Mouse (Mus musculus): Measurements from ENCODE around the gene Tm9sf2. TPM values are rescaled to one million over a fixed set of nuclear protein-coding genes. Genes with fewer than 3 reads are reported as not detected.

Gene Tm9sf2
- polyA plus RNA-seq, 1 experiment from 2014 or later, result 151 TPM

- Histone ChIP-seq H3K9ac (ENCODE audit: low read length) (no peak overlapping the region), H3K27me3 (ENCODE audit: control insufficient read depth, insufficient read depth, low read length) (no peaks in the 10 kb centered on the region), H3K4me2 (replicated peaks; ENCODE audit: low read depth) (no peak overlapping the region), H3K4me3 (ENCODE audit: low read depth, low read length) (no peak overlapping the region), H3K4me1 (replicated peaks; ENCODE audit: control insufficient read depth, insufficient read depth) (no peaks in the 10 kb centered on the region), H3K9me3 (ENCODE audit: control insufficient read depth, low read length) (no peaks in the 10 kb centered on the region), H3K36me3 (ENCODE audit: control insufficient read depth, insufficient read depth, low read length) (no peaks in the 10 kb centered on the region), H3K27ac (replicated peaks) (no peak overlapping the region)
- ATAC-seq (ENCODE audit: low FRiP score, low TSS enrichment) (no peak), DNase-seq (ENCODE audit: low spot score) (no peak)
- TF ChIP-seq EP300 (optimal IDR thresholded peaks at IDR 0.05) (no peak), CTCF (IDR thresholded peaks at IDR 0.05; ENCODE audit: low read depth) (no peak)
- WGBS, result 96% methylated on average over 8 of the region's 8 CpGs
Observed at GRCm38 (mm10) chr14:122194630-122195029, 87.8 kb downstream of the Tm9sf2 start.

DNA sequence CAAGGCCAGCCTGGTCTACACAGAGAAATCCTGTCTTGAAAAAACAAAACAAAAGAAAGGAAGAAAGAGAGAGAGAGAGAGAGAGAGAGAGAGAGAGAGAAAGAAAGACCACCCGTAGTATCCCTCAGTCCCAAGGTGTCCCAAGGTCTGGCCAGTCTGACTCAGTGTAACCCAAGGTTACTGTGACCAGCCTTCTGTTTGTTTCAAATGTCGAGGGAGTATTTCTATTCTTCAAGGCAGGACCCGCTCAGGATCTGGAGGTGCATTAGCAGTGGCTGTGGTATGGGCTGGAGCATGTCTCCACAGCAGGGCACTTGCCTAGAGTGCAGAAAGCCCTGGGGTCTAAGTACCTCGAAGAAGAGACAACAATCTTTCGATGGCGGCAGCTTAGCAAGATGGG is 90.0 kb downstream of the Tm9sf2 start:
- H3K27me3 ChIP-seq (ENCODE audit: control insufficient read depth, insufficient read depth, low read length), result no peaks in the 10 kb centered on the region
- no peak overlapping the region for H3K27ac ChIP-seq (replicated peaks)
- H3K4me2 ChIP-seq (replicated peaks; ENCODE audit: low read depth), result no peak overlapping the region
- no peak for DNase-seq (ENCODE audit: low spot score)
- WGBS, result 76% methylated on average over 6 of the region's 6 CpGs
- no peaks in the 10 kb centered on the region for H3K9me3 ChIP-seq (ENCODE audit: control insufficient read depth, low read length)
- H3K9ac ChIP-seq (ENCODE audit: low read length), result no peak overlapping the region
- H3K4me1 ChIP-seq (replicated peaks; ENCODE audit: control insufficient read depth, insufficient read depth), result no peaks in the 10 kb centered on the region
- no peak for ATAC-seq (ENCODE audit: low FRiP score, low TSS enrichment)
- H3K4me3 ChIP-seq (ENCODE audit: low read depth, low read length), result no peak overlapping the region
- H3K36me3 ChIP-seq (ENCODE audit: control insufficient read depth, insufficient read depth, low read length), result no peaks in the 10 kb centered on the region
- TF ChIP-seq EP300 (optimal IDR thresholded peaks at IDR 0.05) (no peak), CTCF (IDR thresholded peaks at IDR 0.05; ENCODE audit: low read depth) (no peak)

- DNase-seq (ENCODE audit: low spot score) (no peak), ATAC-seq (ENCODE audit: low FRiP score, low TSS enrichment) (no peak)
- H3K27me3 ChIP-seq (ENCODE audit: control insufficient read depth, insufficient read depth, low read length), result no peaks in the 10 kb centered on the region
- no peaks in the 10 kb centered on the region for H3K4me1 ChIP-seq (replicated peaks; ENCODE audit: control insufficient read depth, insufficient read depth)
- TF ChIP-seq CTCF (IDR thresholded peaks at IDR 0.05; ENCODE audit: low read depth) (no peak), EP300 (optimal IDR thresholded peaks at IDR 0.05) (no peak)
- no peak overlapping the region for H3K9ac ChIP-seq (ENCODE audit: low read length)
- H3K4me2 ChIP-seq (replicated peaks; ENCODE audit: low read depth), result no peak overlapping the region
- no peaks in the 10 kb centered on the region for H3K9me3 ChIP-seq (ENCODE audit: control insufficient read depth, low read length)
- H3K27ac ChIP-seq (replicated peaks), result no peak overlapping the region
- 78% methylated on average over 14 of the region's 14 CpGs for WGBS
- H3K36me3 ChIP-seq (ENCODE audit: control insufficient read depth, insufficient read depth, low read length), result no peaks in the 10 kb centered on the region
- H3K4me3 ChIP-seq (ENCODE audit: low read depth, low read length), result no peak overlapping the region
Observed at GRCm38 (mm10) chr14:122200247-122200885, 93.5 kb downstream of the Tm9sf2 start.

- Histone ChIP-seq H3K27ac (replicated peaks) (no peak overlapping the region), H3K27me3 (ENCODE audit: control insufficient read depth, insufficient read depth, low read length) (no peaks in the 10 kb centered on the region), H3K4me3 (ENCODE audit: low read depth, low read length) (no peak overlapping the region), H3K9ac (ENCODE audit: low read length) (no peak overlapping the region), H3K36me3 (ENCODE audit: control insufficient read depth, insufficient read depth, low read length) (no peaks in the 10 kb centered on the region), H3K4me1 (replicated peaks; ENCODE audit: control insufficient read depth, insufficient read depth) (no peaks in the 10 kb centered on the region), H3K9me3 (ENCODE audit: control insufficient read depth, low read length) (no peaks in the 10 kb centered on the region), H3K4me2 (replicated peaks; ENCODE audit: low read depth) (no peak overlapping the region)
- TF ChIP-seq CTCF (IDR thresholded peaks at IDR 0.05; ENCODE audit: low read depth) (no peak), EP300 (optimal IDR thresholded peaks at IDR 0.05) (no peak)
- ATAC-seq (ENCODE audit: low FRiP score, low TSS enrichment), result peak; percentile 59; the same call in 1 of the 2 replicates
- WGBS, result 50% methylated on average over 5 of the region's 5 CpGs
- no peak for DNase-seq (ENCODE audit: low spot score)
Observed at GRCm38 (mm10) chr14:122209177-122209576, 102.3 kb downstream of the Tm9sf2 start.

Other genes starting within 250 kb of the Tm9sf2 start
- gene Ubac2, start 228.4 kb upstream of the Tm9sf2 start, polyA plus RNA-seq (2015; fragmentation: Nextera tagmentation; extraction: Ambion mirVana), result 38.5 and 38.6 TPM in 2 replicates
- 0.06 and 0.08 TPM in 2 replicates for gene Gpr18, start 191.3 kb upstream of the Tm9sf2 start, polyA plus RNA-seq (2015; fragmentation: Nextera tagmentation; extraction: Ambion mirVana)
- gene Gpr183, start 141.8 kb upstream of the Tm9sf2 start, polyA plus RNA-seq (2015; fragmentation: Nextera tagmentation; extraction: Ambion mirVana), result 1.8 and 2.0 TPM in 2 replicates
- not detected in 2 replicates for gene Timm8a2, start 72.4 kb upstream of the Tm9sf2 start, polyA plus RNA-seq (2015; fragmentation: Nextera tagmentation; extraction: Ambion mirVana)
- gene Clybl, start 74.7 kb downstream of the Tm9sf2 start, polyA plus RNA-seq (2015; fragmentation: Nextera tagmentation; extraction: Ambion mirVana), result 28.8 and 35.9 TPM in 2 replicates